Mouse (Mus musculus) myocyte (in vitro differentiated cells): Measurements from ENCODE around the gene Cela2a.

Experiments
- CEBPB ChIP-seq: IDR thresholded peaks from 2 replicates; pipeline ENCODE4 v1.6.1; 2011; ENCODE audit warnings: mild to moderate bottlenecking, moderate library complexity; ENCODE audit not compliant: poor library complexity, insufficient read depth, severe bottlenecking
- E2F4 ChIP-seq: IDR thresholded peaks from one replicate; pipeline ENCODE4 v1.6.1; 2011; ENCODE audit warnings: mild to moderate bottlenecking, control low read depth, moderate library complexity; ENCODE audit not compliant: insufficient read depth
- MAX ChIP-seq: IDR thresholded peaks from one replicate; pipeline ENCODE4 v1.6.1; 2011; ENCODE audit warnings: low read depth, mild to moderate bottlenecking, control low read depth
- MYOG ChIP-seq, 3 experiments: IDR thresholded peaks; one replicate each; pipeline ENCODE4 v1.6.1; 2011; ENCODE audit warnings: control low read depth in 2 of 3, low read depth in 2 of 3, mild to moderate bottlenecking in 2 of 3; ENCODE audit not compliant: insufficient read length in 2 of 3, control insufficient read depth in 1 of 3, insufficient read depth in 1 of 3
- POLR2A ChIP-seq: IDR thresholded peaks from one replicate; pipeline ENCODE4 v1.6.1; 2011; ENCODE audit warnings: low read depth, mild to moderate bottlenecking, control low read depth, moderate library complexity; ENCODE audit not compliant: insufficient read length
- POLR2AphosphoS2 ChIP-seq: IDR thresholded peaks from one replicate; pipeline ENCODE4 v1.6.1; 2011; ENCODE audit warnings: low read depth, control low read depth; ENCODE audit not compliant: insufficient read length
- TCF12 ChIP-seq: IDR thresholded peaks from one replicate; pipeline ENCODE4 v1.6.1; 2011; ENCODE audit warnings: mild to moderate bottlenecking, control low read depth; ENCODE audit not compliant: poor library complexity, insufficient read depth, severe bottlenecking

- TF ChIP-seq POLR2A (no peak), TCF12 (no peak), POLR2AphosphoS2 (no peak), E2F4 (no peak), CEBPB (no peak), MYOG (IDR thresholded peaks at IDR 0.05; ENCODE audit: control insufficient read depth in 1 of 3, insufficient read depth in 1 of 3, insufficient read length in 2 of 3, low read depth in 2 of 3) (no peak), MAX (no peak)
These were observed 39.8 kb downstream of the Cela2a start for GRCm38 (mm10) chr4:141786141-141786540.
